Mouse (Mus musculus): ENCODE results near the gene Tmem219.

GRCm38 (mm10) chr7:126941801-126942200, 19.1 kb upstream of the Tmem219 start:
- TF ChIP-seq HCFC1 (IDR thresholded peaks at IDR 0.05; ENCODE audit: borderline replicate concordance, insufficient read depth, low read length) (no peak), MAFK (IDR thresholded peaks at IDR 0.05; ENCODE audit: insufficient read depth, low read depth, low read length) (no peak), ZC3H11A (IDR thresholded peaks at IDR 0.05; ENCODE audit: borderline replicate concordance, low read depth, low read length) (no peak), CHD2 (IDR thresholded peaks at IDR 0.05; ENCODE audit: low read depth, low read length) (no peak)
